Mouse (Mus musculus) midbrain, embryonic 14.5 days (tissue): ENCODE data around the gene Exo5. TPM values are rescaled to one million over a fixed set of nuclear protein-coding genes. Genes with fewer than 3 reads are reported as not detected.
A peak's percentile ranks its signal among the peaks of the same experiment; 100 is the strongest.

Source experiments
- ATAC-seq: fragments of 200-750 bp; cut with Nextera tagmentation; 2 replicates; pipeline ENCODE4 v1.8.0; 2017; ENCODE audit warnings: moderate number of reproducible peaks, moderate library complexity; ENCODE audit not compliant: low FRiP score, low TSS enrichment
- DNase-seq: peaks from one replicate; pipeline ENCODE4 v3.0.0-alpha.2; 2015
- H3K27ac ChIP-seq: fragments of 300-500 bp; sonication (generic); replicated peaks from 2 replicates; pipeline ENCODE4 v1.5.1; 2014; ENCODE audit warnings: mild to moderate bottlenecking, low read depth, low read length, moderate library complexity
- H3K27me3 ChIP-seq: fragments of 300-500 bp; sonication (generic); 2 replicates; pipeline ENCODE4 v1.6.1; 2014; ENCODE audit warnings: low read length, control low read depth, mixed read lengths; ENCODE audit not compliant: control insufficient read depth, insufficient read depth
- H3K36me3 ChIP-seq: fragments of 300-500 bp; sonication (generic); 2 replicates; pipeline ENCODE4 v1.6.1; 2014; ENCODE audit warnings: low read length, control low read depth; ENCODE audit not compliant: control insufficient read depth, insufficient read depth
- H3K4me1 ChIP-seq: fragments of 300-500 bp; sonication (generic); 2 replicates; pipeline ENCODE4 v1.6.1; 2014; ENCODE audit warnings: mild to moderate bottlenecking, antibody characterized with exemption, low read length, control low read depth; ENCODE audit not compliant: control insufficient read depth, insufficient read depth
- H3K4me2 ChIP-seq: fragments of 300-500 bp; sonication (generic); 2 replicates; pipeline ENCODE4 v1.6.1; 2014; ENCODE audit warnings: mild to moderate bottlenecking, low read length, moderate library complexity
- H3K4me3 ChIP-seq: fragments of 300-500 bp; sonication (generic); replicated peaks from 2 replicates; pipeline ENCODE4 v1.5.1; 2014; ENCODE audit warnings: low read depth, low read length
- H3K9ac ChIP-seq: fragments of 300-500 bp; sonication (generic); replicated peaks from 2 replicates; pipeline ENCODE4 v1.6.1; 2014; ENCODE audit warnings: mild to moderate bottlenecking, low read length, moderate library complexity
- H3K9me3 ChIP-seq: fragments of 300-500 bp; sonication (generic); 2 replicates; pipeline ENCODE4 v1.6.1; 2016; ENCODE audit warnings: low read length, control low read depth, mixed read lengths; ENCODE audit not compliant: control insufficient read depth
- WGBS: fragments of 180-500 bp; shearing (Covaris S2); extraction: QIAGEN DNeasy Blood & Tissue Kit; methylation state at CpG from one replicate; pipeline ENCODE4 v1.1.7; 2014; 5-methylcytosine and 5-hydroxymethylcytosine counted together
- polyA plus RNA-seq: library from polyadenylated mRNA; unstranded; fragments of >200 nt; fragmentation: Nextera tagmentation; extraction: Ambion mirVana; gene quantifications from 2 replicates; pipeline ENCODE4 v1.2.1, GENCODE M21; 2014

Gene Exo5
- polyA plus RNA-seq, 1 experiment from 2014 or later, result 33.5 TPM

- DNase-seq, result no peak
- no peak overlapping the region for H3K9ac ChIP-seq
- no peaks in the 10 kb centered on the region for H3K27me3 ChIP-seq
- no peak overlapping the region for H3K27ac ChIP-seq
- H3K9me3 ChIP-seq, result no peaks in the 10 kb centered on the region
- H3K4me2 ChIP-seq, result no peak overlapping the region
- H3K4me3 ChIP-seq, result no peak overlapping the region
- H3K4me1 ChIP-seq, result peaks cover 21% of the 10 kb centered on the region
- no peak for ATAC-seq
- WGBS, result 83% methylated on average over 5 of the region's 5 CpGs
- no peaks in the 10 kb centered on the region for H3K36me3 ChIP-seq
Measured at GRCm38 (mm10) chr4:120886811-120887210, 38.0 kb downstream of the Exo5 start.

GRCm38 (mm10) chr4:120886131-120886530, 38.7 kb downstream of the Exo5 start:
- H3K4me1 ChIP-seq, result peaks cover 26% of the 10 kb centered on the region
- ATAC-seq (no peak), DNase-seq (no peak)
- H3K9ac ChIP-seq, result no peak overlapping the region
- no peak overlapping the region for H3K4me2 ChIP-seq
- no peaks in the 10 kb centered on the region for H3K9me3 ChIP-seq
- no peak overlapping the region for H3K27ac ChIP-seq
- no peaks in the 10 kb centered on the region for H3K27me3 ChIP-seq
- 36% methylated on average over 4 of the region's 4 CpGs for WGBS
- no peak overlapping the region for H3K4me3 ChIP-seq
- no peaks in the 10 kb centered on the region for H3K36me3 ChIP-seq

GRCm38 (mm10) chr4:120885208-120886120, 39.4 kb downstream of the Exo5 start:
- no peak overlapping the region for H3K4me3 ChIP-seq
- 0 out of 2 replicates have a peak overlapping the region, but pooled peaks have one; percentile 6 for H3K9ac ChIP-seq
- H3K36me3 ChIP-seq, result no peaks in the 10 kb centered on the region
- H3K9me3 ChIP-seq, result no peaks in the 10 kb centered on the region
- no peaks in the 10 kb centered on the region for H3K27me3 ChIP-seq
- peaks cover 28% of the 10 kb centered on the region for H3K4me1 ChIP-seq
- H3K4me2 ChIP-seq, result no peak overlapping the region
- WGBS, result 37% methylated on average over 13 of the region's 13 CpGs
- ATAC-seq (no peak), DNase-seq (peak; percentile 69)
- H3K27ac ChIP-seq, result no peak overlapping the region

GRCm38 (mm10) chr4:120882002-120882625, 42.7 kb downstream of the Exo5 start:
- Histone ChIP-seq H3K9ac (0 out of 2 replicates have a peak overlapping the region, but pooled peaks have one; percentile 12), H3K4me2 (no peak overlapping the region), H3K9me3 (no peaks in the 10 kb centered on the region), H3K27ac (peak overlapping the region; percentile 21; the same call in 1 of the 2 replicates), H3K36me3 (no peaks in the 10 kb centered on the region), H3K27me3 (no peaks in the 10 kb centered on the region), H3K4me3 (no peak overlapping the region), H3K4me1 (peaks cover 28% of the 10 kb centered on the region)
- WGBS, result 24% methylated on average over 5 of the region's 5 CpGs
- peak; percentile 79; the same call in 1 of the 2 replicates for ATAC-seq
- DNase-seq, result peak; percentile 86

- ATAC-seq, result no peak
- no peaks in the 10 kb centered on the region for H3K27me3 ChIP-seq
- H3K36me3 ChIP-seq, result no peaks in the 10 kb centered on the region
- 47% methylated on average over 6 of the region's 6 CpGs for WGBS
- H3K4me3 ChIP-seq, result no peak overlapping the region
- no peaks in the 10 kb centered on the region for H3K9me3 ChIP-seq
- peaks cover 25% of the 10 kb centered on the region for H3K4me1 ChIP-seq
- H3K27ac ChIP-seq, result no peak overlapping the region
- no peak overlapping the region for H3K4me2 ChIP-seq
- H3K9ac ChIP-seq, result no peak overlapping the region
- no peak for DNase-seq
Measured at GRCm38 (mm10) chr4:120880731-120881432, 43.9 kb downstream of the Exo5 start.

GRCm38 (mm10) chr4:120879386-120879785, 45.4 kb downstream of the Exo5 start:
- no peak for ATAC-seq
- Histone ChIP-seq H3K9me3 (no peaks in the 10 kb centered on the region), H3K4me3 (no peak overlapping the region), H3K4me2 (no peak overlapping the region), H3K36me3 (no peaks in the 10 kb centered on the region), H3K27me3 (no peaks in the 10 kb centered on the region), H3K9ac (no peak overlapping the region), H3K27ac (no peak overlapping the region), H3K4me1 (peaks cover 21% of the 10 kb centered on the region)
- 62% methylated on average over 4 of the region's 4 CpGs for WGBS
- no peak for DNase-seq

- H3K36me3 ChIP-seq, result no peaks in the 10 kb centered on the region
- no peak for ATAC-seq
- H3K9ac ChIP-seq, result no peak overlapping the region
Measured at GRCm38 (mm10) chr4:120878728-120879127, 46.1 kb downstream of the Exo5 start.

GRCm38 (mm10) chr4:120875961-120876360, 48.9 kb downstream of the Exo5 start:
- H3K4me3 ChIP-seq, result no peak overlapping the region
- no peak overlapping the region for H3K9ac ChIP-seq
- H3K27me3 ChIP-seq, result no peaks in the 10 kb centered on the region
- 79% methylated on average over 3 of the region's 3 CpGs for WGBS
- H3K36me3 ChIP-seq, result no peaks in the 10 kb centered on the region
- no peaks in the 10 kb centered on the region for H3K9me3 ChIP-seq
- no peak overlapping the region for H3K27ac ChIP-seq
- H3K4me1 ChIP-seq, result 0 out of 2 replicates have a peak, but pooled peaks cover under 1% of the 10 kb centered on the region
- H3K4me2 ChIP-seq, result no peak overlapping the region
- DNase-seq, result no peak
- ATAC-seq, result no peak

More at GRCm38 (mm10) chr4:120878728-120879127, 46.1 kb downstream of the Exo5 start:
- no peaks in the 10 kb centered on the region for H3K9me3 ChIP-seq
- no peak overlapping the region for H3K4me3 ChIP-seq
- H3K4me2 ChIP-seq, result no peak overlapping the region
- H3K27ac ChIP-seq, result no peak overlapping the region
- no peak for DNase-seq
- peaks cover 21% of the 10 kb centered on the region for H3K4me1 ChIP-seq
- no peaks in the 10 kb centered on the region for H3K27me3 ChIP-seq
- WGBS, result 70% methylated on average over 3 of the region's 3 CpGs
